Mouse (Mus musculus) thymus, postnatal 36 days (tissue): ENCODE data around the gene Tarbp1.

Experiments
- DNase-seq, 2 experiments: peaks; one replicate each; pipeline ENCODE4 v3.0.0; 2022; ENCODE audit warnings: mixed read lengths in 2 of 2

The Tarbp1 gene

DNA sequence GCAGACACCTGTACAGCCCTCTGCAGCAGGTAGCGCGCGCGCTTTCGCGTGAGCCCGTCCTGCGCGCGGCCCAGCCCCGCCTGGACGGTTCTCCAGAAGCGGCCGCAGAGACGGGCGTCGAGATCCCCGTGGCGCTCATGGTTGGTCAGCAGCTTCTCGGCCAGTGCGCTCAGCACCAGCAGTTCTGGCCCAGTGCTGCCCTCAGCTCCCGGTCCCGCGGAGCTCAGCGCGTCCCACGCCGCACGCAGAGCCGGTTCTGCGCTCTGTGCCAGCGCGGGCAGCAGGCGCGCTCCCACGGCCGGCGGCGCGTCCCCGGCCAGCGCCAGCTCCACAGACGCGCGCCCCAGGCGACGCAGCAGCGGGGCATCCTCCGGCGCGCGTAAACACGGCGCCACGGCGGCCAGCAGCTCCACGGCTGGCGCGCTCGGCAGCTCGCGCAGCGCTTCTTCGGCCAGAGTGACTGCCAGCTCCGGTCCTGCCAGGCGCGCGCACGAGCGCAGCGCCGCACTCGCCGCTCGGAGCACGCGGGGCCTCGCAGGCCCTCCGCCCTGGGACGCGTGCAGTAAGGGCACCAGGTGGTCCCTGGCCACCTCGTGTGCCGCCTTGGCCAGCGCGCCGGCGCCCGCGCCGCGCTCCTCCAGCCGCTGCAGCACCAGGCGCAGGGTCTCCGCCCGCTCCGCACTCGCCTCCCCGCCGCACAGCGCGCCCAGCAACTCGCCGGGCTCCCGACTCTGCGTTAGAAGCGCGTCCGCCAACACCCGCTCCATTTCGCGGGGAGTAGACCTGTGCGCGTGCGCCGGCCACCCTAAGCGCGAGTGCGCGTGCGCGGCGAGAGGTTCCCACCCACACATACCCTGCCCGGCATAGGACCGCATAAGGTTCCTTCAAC, at the start of gene Tarbp1:
Gene Tarbp1, minus strand, starts transcription at position 767 of the 889 bp plus-strand sequence.
- peak; percentile 92 to 94 for DNase-seq

DNA sequence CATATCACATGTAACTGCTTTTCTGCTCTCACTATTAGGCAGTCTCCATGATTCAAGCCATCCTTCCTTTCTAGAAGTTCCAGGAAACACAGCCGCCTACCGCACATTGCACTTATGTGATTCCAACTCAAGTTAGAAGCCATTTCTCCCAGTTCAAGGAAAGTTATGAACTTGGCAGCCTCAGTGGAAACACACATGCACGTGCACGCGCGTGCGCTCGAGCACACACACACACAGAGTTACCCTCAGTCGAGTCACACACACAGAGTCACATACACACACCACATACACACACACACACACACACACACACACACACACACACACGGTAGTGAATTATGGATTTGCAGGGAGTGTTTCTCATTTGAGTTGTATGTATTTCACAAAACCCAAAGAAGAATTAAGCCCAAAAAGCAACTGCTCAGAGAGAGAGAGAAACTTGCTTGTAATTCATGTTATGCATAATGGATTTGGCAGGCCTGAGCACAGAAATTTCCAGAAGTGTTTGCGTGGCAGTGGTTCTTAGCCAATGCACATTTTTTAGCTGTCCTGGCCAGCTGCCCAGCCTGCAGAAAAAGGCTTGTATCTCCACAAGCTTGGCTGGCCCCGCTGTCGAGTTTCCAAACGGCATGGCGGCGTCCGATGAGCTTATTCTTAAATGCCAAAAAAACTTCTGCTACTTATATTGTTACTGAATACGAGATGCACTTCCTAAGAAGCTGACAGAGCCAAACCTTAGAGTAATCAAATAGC, 49.5 kb upstream of the Tarbp1 start:
- no peak for DNase-seq

DNA sequence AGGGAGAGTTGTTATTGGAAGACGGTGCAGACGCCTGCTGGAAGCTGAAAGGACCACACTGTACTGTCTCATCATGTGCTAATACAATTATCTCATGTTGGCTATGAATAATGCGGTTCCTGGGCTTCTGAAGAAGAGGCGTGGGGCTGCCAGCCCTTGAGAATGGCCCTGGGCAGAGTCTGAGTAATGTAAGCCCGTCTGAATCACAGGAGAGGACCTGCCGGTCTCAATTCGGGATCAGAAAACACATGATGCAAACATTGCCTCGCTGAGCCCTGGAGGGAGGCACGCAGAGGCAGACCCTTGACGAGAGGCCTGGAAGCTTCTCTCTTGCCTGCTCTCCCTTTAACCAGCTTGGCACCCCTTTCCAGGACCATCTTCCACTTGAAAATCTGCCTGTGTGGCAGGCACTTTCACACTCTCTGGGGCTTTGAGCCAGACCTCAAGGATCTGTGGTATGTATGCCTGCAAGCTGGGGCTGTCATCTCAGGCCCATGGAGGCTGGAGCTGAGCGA, 48.3 kb upstream of the Tarbp1 start:
- DNase-seq = no peak

DNA sequence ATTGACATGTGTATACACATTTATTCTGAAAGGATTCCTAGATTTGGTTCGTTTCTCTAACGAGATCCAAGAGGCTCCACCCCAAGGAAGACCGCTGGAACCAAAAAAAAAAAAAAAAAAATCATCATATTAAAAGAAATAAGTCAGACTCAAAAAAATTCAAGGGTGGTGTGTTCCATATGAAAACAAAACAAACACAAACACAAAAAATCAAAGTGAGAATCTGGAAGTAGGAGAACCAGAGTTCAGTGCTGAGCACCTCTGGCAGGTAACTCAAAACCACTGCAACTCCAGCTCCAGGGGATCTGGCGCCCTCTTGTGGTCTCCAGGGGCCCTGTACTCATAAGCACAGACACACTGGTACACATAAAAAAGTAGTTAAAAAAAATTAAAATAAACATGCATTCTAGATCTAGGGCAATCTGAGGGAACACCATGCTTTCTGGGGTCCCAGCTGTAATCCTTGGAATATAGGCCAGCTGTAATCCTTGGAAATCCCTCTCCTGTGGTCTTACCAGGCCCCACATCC, 44.6 kb upstream of the Tarbp1 start:
- peak in 1 of 2 experiments; percentile 14 for DNase-seq

DNA sequence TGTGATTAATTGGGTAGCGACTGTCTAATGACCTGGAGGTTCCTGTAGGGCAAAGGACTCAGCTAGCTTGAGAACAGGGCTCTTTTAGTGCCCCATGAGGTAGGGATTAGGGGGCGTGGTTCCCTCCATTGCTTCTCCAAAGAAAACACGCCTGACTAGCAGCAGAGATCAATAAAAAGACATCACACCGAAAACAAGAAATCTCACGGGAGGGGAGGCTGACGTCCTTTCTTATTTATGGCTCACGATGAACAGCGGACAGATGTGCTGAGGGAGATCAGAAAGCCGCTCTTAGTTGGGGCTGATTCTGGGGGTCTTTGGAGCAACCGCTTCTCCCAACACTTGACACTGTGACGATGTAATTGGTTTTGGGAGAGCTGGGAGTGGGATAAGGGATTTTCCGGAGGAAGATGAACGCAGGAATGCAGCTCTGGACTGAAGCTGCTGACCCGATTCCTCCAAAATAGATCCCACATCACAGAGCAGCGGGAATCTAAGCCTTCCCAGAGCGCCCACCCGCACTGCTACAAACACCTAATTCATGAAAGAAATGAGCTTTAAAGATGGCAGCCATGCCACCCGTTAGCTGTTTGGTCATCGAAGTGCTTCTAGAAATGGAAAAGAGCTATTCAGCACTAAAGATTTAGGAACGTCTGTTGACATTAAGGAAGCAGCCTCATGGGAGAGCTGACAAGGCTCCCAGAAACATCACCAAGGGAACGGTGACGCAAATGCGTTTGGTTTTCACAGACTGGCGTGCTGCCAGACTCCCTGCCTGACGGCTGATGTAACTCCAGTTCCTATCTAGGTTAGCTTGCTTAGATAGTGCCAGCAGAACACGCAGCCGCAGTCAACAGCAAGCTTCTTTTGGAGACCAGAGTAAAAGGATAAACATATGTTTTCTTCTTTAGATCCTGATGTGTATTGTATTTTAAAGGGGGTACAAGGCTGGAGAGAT, 42.0 kb upstream of the Tarbp1 start:
- DNase-seq = peak in 1 of 2 experiments; percentile 21

DNA sequence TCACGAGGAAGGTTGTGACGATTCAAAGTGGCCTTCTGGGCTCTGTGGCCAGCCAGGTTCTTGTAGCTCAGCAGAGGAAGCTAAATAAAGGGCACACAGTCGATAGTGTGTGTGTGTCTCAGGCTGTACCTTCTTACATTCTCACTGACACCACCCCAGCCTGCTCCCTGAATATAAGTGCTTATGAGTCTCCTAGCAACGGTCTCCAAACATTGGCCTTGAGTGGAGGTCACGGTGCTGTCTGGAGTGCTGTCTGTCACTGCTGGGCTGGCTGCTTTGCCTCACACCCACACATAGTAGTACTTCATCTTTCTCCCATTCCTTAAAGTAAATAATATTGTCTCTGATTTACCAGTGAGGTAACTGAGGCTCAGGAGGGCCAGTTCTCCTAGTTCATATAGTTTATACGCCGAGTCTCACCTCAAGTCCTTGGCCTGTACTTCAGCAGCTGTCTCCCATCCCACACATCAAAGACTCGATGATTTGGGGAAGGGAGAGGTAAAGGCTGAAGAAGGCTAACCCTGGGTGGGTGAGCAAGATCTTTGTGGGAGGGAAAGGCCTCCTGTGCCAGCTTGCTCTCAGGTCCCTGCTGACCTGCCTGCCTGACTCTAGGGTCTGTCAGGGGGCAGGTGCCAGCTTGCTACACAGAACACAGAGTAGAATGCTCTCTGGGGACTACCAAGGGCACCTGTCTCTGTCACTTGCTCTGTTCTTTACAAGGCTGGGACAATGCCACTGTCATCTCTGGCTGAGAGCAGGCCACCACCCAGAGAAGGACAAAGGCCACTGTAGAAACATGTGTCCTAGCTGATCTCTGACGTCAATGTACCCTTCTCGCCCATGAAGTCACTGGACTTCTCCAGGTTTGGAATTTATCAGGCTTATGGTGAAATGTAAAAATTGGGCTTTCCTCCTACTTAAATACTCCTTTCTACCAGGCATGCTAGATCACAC, 39.4 kb upstream of the Tarbp1 start:
- no peak for DNase-seq

DNA sequence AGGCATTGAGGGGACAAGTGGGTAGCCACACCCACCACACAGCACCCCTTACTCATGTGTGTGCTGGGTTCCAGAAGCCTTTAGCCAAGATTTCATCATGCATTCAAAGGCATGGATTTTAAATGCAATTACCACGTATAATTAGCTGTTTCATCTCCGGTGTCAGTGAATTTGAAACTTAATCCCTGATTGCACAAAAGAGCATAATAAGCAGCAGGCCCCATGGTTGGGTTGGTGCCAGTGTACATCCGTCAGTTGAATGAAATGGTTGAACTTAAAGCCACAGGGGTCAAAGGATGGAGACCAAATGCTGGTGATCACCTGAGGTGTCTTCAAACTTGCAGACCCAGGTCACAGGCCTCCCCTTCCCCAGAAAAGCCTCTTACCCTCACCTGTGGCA, 36.0 kb upstream of the Tarbp1 start:
- no peak for DNase-seq

DNA sequence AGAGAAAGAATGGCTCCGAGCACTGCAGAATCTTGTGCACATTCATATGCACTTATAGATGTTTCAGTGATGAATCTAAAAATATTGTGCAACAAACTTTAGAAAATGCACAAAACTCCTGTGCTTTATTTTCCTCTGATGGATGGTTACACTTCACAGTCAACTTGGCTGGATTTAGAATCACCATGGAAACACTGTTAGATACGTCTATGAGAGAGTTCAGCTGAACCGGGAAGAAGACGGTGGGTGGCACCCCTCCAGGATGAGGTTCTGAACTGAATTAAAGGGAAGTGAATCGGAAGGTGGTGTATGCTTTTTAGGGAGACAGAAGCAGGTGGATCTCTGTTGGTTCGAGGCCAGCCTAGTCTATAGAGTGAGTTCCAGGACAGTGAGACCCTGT, 34.8 kb upstream of the Tarbp1 start:
- DNase-seq = no peak

DNA sequence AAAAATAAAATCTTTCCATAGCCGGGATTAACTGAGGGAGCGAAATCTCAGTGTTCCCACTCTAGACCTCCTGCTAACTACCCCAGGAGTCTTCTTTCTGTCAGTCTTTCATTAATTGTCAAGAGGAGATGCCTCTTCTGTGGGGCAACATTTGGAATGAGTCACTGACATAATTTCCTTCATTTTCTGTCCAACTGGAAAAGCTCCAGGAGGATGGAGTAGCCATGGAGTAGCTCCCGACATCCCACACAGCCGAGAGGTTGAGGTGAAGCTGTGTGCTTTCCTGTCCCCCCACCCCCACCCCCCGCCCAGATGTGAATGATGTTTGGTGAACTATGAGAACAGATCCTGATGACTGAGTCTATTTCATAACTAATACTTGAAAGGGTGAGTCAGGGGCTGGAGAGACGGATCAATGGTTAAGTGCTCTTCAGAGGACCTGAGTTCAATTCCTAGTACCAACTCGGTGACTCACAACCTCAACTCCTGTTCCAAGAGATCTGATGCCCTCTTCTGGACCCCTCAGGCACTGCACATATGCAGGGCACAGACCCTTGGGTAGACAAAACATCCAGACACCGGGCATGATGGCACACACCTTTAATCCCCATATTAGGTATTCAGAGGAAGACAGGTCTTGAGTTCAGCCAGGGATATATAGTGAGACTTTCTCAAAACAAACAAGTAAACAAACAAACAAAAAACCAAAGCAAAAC, 34.2 kb upstream of the Tarbp1 start:
- no peak for DNase-seq

DNA sequence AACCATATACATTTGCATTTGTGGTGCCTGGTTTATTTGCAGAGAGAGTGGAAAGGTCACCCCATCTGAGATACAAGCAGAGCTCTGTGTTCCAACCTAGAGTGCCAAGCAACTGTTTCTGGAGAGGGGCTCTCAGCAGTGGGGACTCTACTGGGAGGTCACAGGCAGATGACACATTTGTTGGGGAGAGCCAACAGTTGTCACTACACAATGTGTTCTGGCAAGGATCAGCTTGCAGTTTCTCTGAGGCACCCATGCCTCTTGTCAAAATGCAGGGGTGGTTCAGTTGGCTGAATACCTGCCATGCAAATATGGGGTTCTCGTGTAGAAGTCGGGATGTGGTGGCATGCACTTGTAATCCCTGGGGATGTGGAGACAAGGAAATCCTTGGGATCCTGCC, 33.4 kb upstream of the Tarbp1 start:
- no peak for DNase-seq

DNA sequence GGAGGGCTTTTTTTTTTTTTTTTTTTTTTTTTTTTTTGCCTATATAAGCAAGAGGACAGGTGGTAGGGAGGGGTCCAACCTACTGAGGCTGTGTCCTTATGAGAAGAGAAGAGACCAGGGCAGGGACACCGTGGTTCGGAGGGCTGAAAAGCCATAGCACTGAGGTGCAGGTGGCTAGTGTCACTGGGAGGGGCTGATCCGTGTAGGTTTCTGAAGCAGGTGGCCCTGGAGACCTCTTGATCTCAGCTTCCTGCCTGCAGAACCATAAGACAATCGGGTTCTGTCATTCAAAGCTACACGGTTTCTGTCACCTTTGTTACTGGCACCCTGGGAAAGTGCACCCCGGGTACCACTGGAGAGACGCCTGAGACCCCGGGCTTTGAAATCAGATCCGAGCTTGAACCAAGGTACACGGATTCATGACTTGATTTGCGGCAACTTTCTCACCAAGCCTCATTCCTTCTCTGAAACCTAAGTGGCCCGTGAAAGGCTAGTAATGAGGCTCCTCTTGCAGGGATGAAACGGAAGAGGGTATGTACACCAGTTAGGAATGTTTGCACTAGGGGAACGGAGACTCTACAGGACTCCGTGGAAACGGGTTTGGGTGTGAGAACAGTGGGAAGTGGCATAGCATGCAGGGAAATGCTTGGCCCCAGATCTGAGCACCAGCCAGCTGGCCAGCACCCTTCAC, 29.8 kb upstream of the Tarbp1 start:
- DNase-seq = peak in 1 of 2 experiments; percentile 26

DNA sequence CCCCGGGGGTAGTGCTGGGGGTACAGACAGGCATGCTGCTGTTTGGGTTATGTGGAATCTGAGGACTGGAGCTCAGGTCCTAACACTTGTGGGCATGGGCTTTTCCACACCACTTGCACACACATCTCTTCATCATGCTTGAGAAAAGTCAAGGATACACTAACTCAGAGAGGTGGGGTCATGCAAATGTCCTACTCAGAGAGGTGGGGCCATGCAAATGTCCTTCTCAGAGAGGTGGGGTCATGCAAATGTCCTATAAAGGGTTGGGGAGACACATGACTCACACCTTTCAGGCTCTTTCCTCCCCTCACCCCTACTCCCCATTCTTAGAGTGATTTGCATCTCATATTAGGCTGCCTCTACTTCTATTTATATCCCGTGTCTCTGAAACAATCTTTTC, 27.9 kb upstream of the Tarbp1 start:
- no peak for DNase-seq

DNA sequence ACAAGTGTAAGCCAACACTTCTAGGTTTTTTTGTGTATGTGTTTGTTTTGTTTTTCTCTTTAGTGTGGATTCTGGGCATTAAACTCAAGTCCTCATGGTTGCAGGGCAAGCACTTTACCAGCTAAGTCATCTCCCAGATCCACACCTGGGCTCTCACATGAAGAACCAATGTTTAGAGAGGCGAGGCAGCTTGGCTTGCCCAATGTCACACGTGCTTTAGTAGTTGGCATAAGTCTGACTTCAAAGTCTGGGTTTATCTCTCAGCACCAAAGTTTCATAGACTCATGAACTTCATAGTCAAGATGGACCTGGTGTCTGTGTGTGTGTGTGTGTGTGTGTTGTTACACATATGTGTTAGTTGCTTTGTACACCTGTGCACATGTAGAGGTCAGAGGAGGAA, 24.5 kb upstream of the Tarbp1 start:
- DNase-seq = no peak

DNA sequence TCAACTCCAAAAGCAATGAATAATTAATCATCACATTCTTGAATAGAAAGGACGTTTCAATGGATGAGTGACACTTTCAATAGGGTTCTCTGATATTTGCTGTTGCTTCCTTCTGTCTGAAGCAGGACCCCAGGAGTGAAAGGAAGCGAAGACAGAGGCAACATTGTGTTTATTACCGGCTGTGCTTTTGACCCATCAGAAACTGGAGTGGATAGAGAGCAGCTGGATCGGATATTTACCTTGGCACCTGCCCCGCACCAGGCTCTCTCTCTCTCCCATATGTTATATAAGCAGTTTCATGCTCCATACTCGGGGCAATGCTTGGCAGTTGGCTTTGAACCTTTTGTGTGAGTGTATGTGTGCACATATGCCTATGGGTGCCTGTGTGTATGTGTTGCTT, 23.6 kb upstream of the Tarbp1 start:
- no peak for DNase-seq

DNA sequence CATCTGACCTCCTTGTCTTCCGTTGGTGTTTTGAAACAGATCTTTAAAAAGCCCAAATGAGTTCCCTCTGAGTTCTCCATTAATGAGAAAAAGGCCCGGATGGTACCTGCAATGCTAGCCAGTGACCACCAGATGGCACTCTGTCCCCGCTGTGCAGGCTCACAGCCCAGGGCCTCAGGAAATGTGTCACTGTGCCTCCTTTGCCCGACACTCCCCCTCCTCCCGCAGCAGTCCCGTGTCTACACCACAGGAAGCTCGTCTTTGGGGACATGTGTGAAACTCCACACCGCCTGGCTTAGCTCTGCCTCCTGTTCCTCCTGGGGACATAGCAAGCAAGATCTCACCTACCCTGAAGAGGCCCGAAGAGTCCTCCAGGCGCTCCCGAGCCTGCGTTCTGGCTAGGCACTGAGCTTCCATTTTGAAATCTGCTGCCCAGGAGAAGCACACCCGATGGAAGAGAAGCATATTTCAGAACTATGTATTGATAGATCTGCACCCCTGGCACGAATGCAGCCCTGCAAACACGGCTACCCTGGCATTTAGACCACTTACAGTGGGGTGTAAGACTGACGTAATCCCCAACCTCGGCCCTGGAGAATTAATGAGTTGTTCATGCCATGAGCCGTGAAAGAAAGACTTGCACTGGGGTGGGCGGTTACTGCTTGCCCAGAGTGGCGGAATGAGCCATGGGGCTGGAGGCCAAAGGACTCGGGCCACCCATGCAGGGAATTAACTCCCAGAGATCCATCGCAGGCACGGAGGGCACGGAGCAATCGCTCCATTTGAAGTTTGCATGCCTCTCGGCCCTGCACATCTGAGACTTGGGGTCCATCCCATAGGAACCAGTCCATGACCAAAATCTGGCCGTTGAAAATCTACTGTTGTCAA, 22.9 kb upstream of the Tarbp1 start:
- peak; percentile 86 to 89 for DNase-seq

DNA sequence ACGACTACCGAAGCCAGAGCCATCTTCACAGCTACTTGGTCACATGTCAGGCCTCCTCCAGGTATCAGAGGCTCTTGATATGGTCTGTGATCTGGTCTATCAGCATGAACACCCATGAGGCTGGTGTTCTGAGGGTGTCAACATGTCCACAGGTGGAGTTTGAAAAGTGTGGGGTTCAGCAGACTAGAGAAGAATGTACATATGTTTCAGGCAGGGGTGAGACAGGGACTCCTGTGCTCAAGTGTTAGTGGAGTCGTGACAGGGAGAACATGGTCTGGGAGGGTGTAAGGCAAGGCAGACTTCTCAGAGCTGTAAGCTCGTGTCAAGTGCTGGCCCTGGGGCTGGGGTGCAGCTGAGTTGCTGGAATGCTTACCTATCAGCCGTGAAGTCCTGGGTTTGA, 22.1 kb upstream of the Tarbp1 start:
- no peak for DNase-seq

DNA sequence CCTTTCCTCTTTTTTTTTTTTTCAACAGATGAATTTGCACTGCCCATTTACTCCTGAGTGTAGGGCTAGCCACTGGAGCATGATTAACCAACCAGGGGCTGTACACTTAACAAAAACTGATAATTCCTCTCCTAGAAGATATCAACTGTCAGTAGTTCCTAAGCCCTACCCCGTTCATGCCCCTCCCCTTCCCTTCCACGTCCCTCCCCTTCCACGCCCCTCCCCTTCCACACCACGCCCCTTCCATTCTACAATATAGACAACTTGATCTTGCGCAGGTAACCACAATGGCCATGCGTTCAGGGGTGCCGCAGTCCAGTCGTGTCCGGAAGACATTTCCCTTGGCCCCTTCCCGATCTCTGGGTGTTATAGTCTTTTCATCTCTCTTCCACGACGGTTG, 20.6 kb upstream of the Tarbp1 start:
- DNase-seq = no peak
